In the genomic region with DNA sequence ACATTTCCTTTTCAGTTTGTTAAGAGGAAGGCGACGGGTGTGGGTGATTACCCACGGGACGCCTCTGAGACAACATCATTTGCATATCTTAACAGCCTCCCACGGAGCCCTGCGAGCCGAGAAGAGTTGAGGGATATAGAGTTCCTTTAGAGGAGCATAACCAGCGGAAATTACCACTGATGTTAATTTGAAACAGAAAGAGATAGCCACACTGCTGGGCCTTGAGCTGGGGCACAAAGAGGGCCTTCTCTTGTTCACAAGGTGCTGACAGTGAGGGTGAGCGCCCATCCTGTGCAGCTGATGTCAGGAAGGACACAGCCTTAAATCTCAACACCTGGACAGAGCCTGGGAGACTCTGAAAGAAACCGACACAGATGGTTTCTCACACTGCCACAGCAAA, we compare ENCODE assay signal across 8 mouse cellular contexts.
DNase-seq lines count a peak whose midpoint lies in the region; ATAC-seq lines count a peak whose summit lies in the region.

No protein-coding gene starts in this region.

- intact Hi-C loops in heart, postnatal 36 days (cut with DNase I) = no loop called here
- intact Hi-C loops in left cerebral cortex, postnatal 25 days (cut with DNase I) = no loop called here

- H3K4me1 ChIP-seq in forebrain, embryonic 11.5 days (replicated peaks; ENCODE audit: control insufficient read depth, insufficient read depth, low read length) = peaks cover 7% of the 10 kb centered on the region; the same call in 1 of the 2 replicates
- H3K4me1 ChIP-seq in intestine, embryonic 15.5 days (replicated peaks) = no peaks in the 10 kb centered on the region

- H3K4me3 ChIP-seq in forebrain, embryonic 11.5 days (ENCODE audit: low read depth, low read length) = no peak overlapping the region
- H3K4me3 ChIP-seq in intestine, embryonic 15.5 days (replicated peaks) = no peak overlapping the region

- no peaks in the 10 kb centered on the region for H3K36me3 ChIP-seq in forebrain, embryonic 11.5 days (ENCODE audit: control insufficient read depth, insufficient read depth, low read length)
- H3K36me3 ChIP-seq in intestine, embryonic 15.5 days = no peaks in the 10 kb centered on the region

- no peaks in the 10 kb centered on the region for H3K27me3 ChIP-seq in forebrain, embryonic 11.5 days (ENCODE audit: control insufficient read depth, insufficient read depth, low read length)
- no peaks in the 10 kb centered on the region for H3K27me3 ChIP-seq in intestine, embryonic 15.5 days (replicated peaks)

- peak overlapping the region; percentile 39; the same call in 1 of the 2 replicates for H3K27ac ChIP-seq in forebrain, embryonic 11.5 days (ENCODE audit: low read depth, low read length)
- no peak overlapping the region for H3K27ac ChIP-seq in intestine, embryonic 15.5 days

- peak overlapping the region; percentile 27; the same call in 1 of the 2 replicates for H3K4me2 ChIP-seq in forebrain, embryonic 11.5 days (ENCODE audit: low read depth, low read length, severe bottlenecking)
- no peak overlapping the region for H3K4me2 ChIP-seq in intestine, embryonic 15.5 days (replicated peaks)

- peak; percentile 31 for DNase-seq in ZHBTc4 (ENCODE audit: low read depth, low spot score)
- DNase-seq in forebrain, embryonic 11.5 days (ENCODE audit: low spot score) = peak; percentile 56
- DNase-seq in heart, postnatal 36 days = peak; percentile 6 to 14
- peak; percentile 56 to 83 for DNase-seq in left cerebral cortex, postnatal 25 days (ENCODE audit: low spot score in 2 of 2)
- peak; percentile 47 to 61 for DNase-seq in right cerebral cortex, postnatal 10 days (ENCODE audit: low spot score in 2 of 2)
- no peak for DNase-seq in lung, adult 18-20 months

- H3K9me3 ChIP-seq in forebrain, embryonic 11.5 days (ENCODE audit: control insufficient read depth, low read length) = no peaks in the 10 kb centered on the region
- H3K9me3 ChIP-seq in intestine, embryonic 15.5 days = no peaks in the 10 kb centered on the region

- H3K9ac ChIP-seq in forebrain, embryonic 11.5 days (ENCODE audit: low read length) = no peak overlapping the region
- no peak overlapping the region for H3K9ac ChIP-seq in intestine, embryonic 15.5 days

- WGBS in forebrain, embryonic 11.5 days = 1% methylated on average over 10 of the region's 10 CpGs
- 21% methylated on average over 10 of the region's 10 CpGs for WGBS in intestine, embryonic 15.5 days

- ATAC-seq in forebrain, embryonic 11.5 days (replicated peaks; ENCODE audit: low FRiP score) = peak; percentile 58
- ATAC-seq in erythroid progenitor cell, adult 5-6 weeks (replicated peaks; ENCODE audit: low FRiP score, poor library complexity, severe bottlenecking) = no peak
- ATAC-seq in intestine, embryonic 15.5 days = no peak

Comparison
In these comparisons a context has a peak if more than half of its experiments do, and no peak if none do; other contexts are left out.
1. DNase-seq: peak in ZHBTc4 (single experiment), forebrain, embryonic 11.5 days (single experiment), heart, postnatal 36 days (2 of 2), left cerebral cortex, postnatal 25 days (2 of 2) and right cerebral cortex, postnatal 10 days (2 of 2); none in lung, adult 18-20 months (0 of 2).